Mouse (Mus musculus) kidney, postnatal 0 days (tissue): ENCODE data around the gene Dapk2. TPM values are rescaled to one million over a fixed set of nuclear protein-coding genes. Genes with fewer than 3 reads are reported as not detected.
A peak's percentile ranks its signal among the peaks of the same experiment; 100 is the strongest.

Source experiments
- ATAC-seq: fragments of 200-750 bp; cut with Nextera tagmentation; replicated peaks from 2 replicates; pipeline ENCODE4 v1.8.0; 2017; ENCODE audit warnings: low read depth, moderate number of reproducible peaks, moderate TSS enrichment, moderate library complexity; ENCODE audit not compliant: low FRiP score
- DNase-seq: peaks from one replicate; pipeline ENCODE4 v3.0.0-alpha.2; 2016; ENCODE audit warnings: low spot score
- H3K27ac ChIP-seq: fragments of 300-500 bp; sonication (generic); 2 replicates; pipeline ENCODE4 v1.5.1; 2014; ENCODE audit warnings: mild to moderate bottlenecking
- H3K27me3 ChIP-seq: fragments of 300-500 bp; sonication (generic); 2 replicates; pipeline ENCODE4 v1.6.1; 2014; ENCODE audit warnings: low read length, mixed read lengths; ENCODE audit not compliant: insufficient read depth
- H3K36me3 ChIP-seq: fragments of 300-500 bp; sonication (generic); 2 replicates; pipeline ENCODE4 v1.6.1; 2014; ENCODE audit warnings: low read length, mixed read lengths; ENCODE audit not compliant: insufficient read depth
- H3K4me1 ChIP-seq: fragments of 300-500 bp; sonication (generic); replicated peaks from 2 replicates; pipeline ENCODE4 v1.6.1; 2014; ENCODE audit warnings: antibody characterized with exemption, low read length, mixed read lengths; ENCODE audit not compliant: insufficient read depth
- H3K4me2 ChIP-seq: fragments of 300-500 bp; sonication (generic); 2 replicates; pipeline ENCODE4 v1.6.1; 2014; ENCODE audit warnings: mild to moderate bottlenecking, low read length, moderate library complexity, mixed read lengths
- H3K4me3 ChIP-seq: fragments of 300-500 bp; sonication (generic); replicated peaks from 2 replicates; pipeline ENCODE4 v1.5.1; 2014; ENCODE audit warnings: low read depth, low read length
- H3K9ac ChIP-seq: fragments of 300-500 bp; sonication (generic); 2 replicates; pipeline ENCODE4 v1.6.1; 2014; ENCODE audit warnings: low read depth, low read length
- H3K9me3 ChIP-seq: fragments of 300-500 bp; sonication (generic); replicated peaks from 2 replicates; pipeline ENCODE4 v1.6.1; 2016; ENCODE audit warnings: low read length, inconsistent platforms, mixed read lengths
- CTCF ChIP-seq: IDR thresholded peaks from 2 replicates; pipeline ENCODE4 v1.5.1; 2016; ENCODE audit warnings: antibody characterized with exemption, low read depth, mild to moderate bottlenecking, moderate library complexity
- WGBS: fragments of 180-500 bp; shearing (Covaris S2); extraction: QIAGEN DNeasy Blood & Tissue Kit; methylation state at CpG from one replicate; pipeline ENCODE4 v1.1.7; 2014; 5-methylcytosine and 5-hydroxymethylcytosine counted together
- polyA plus RNA-seq: library from polyadenylated mRNA; unstranded; fragments of >200 nt; fragmentation: Nextera tagmentation; extraction: Ambion mirVana; gene quantifications from 2 replicates; pipeline ENCODE4 v1.2.1, GENCODE M21; 2015

Gene Dapk2
- polyA plus RNA-seq, 1 experiment from 2014 or later, result 8.6 TPM

DNA sequence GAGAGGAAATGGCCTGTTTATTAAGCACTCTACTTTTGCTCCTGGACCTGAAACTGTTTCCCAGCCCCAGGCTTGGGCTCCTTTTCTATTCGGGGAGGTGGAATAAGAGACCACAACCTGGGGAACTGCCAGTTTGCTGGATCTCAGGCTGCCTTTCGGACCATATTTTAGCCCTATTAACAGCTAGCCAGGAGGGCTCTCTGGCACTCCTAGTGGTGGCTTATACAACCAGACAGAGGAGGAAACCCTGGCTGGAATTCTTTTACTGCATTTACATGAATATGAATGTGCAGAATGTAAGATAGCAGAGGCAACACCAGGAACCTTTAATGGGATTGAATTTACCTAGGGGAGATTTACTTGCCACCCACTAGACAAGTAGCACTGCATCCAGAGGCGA is 83.0 kb downstream of the Dapk2 start:
- no peaks in the 10 kb centered on the region for H3K36me3 ChIP-seq
- WGBS, result 55% methylated on average over 3 of the region's 3 CpGs
- peak; percentile 81 for DNase-seq
- H3K4me3 ChIP-seq, result no peak overlapping the region
- TF ChIP-seq CTCF, result peak; percentile 82
- H3K9me3 ChIP-seq, result no peaks in the 10 kb centered on the region
- no peak overlapping the region for H3K27ac ChIP-seq
- H3K27me3 ChIP-seq, result no peaks in the 10 kb centered on the region
- H3K4me2 ChIP-seq, result no peak overlapping the region
- H3K9ac ChIP-seq, result no peak overlapping the region
- ATAC-seq, result no peak
- no peaks in the 10 kb centered on the region; the same call in none of the 2 replicates for H3K4me1 ChIP-seq

DNA sequence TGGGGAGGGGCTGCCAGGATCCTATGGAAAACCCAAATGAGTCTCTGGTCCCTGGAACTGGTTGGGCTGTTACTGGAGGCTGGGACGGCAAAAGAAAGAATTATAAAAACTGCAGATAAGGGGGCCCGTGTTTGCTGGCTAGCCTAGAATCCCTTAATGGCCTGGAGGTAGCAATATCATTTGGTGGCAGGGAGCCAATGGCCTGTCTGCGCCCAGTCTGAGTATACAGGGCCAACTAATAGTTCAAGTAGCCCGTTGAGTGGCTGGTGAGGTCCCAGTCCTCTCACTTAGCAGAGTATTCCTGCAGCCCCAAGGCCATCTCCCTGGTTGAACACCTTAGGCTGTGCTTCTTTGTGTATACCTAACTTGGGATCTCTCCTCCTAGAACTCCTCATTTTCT is 83.7 kb downstream of the Dapk2 start:
- H3K27ac ChIP-seq, result no peak overlapping the region
- no peaks in the 10 kb centered on the region for H3K36me3 ChIP-seq
- H3K9ac ChIP-seq, result no peak overlapping the region
- no peaks in the 10 kb centered on the region; the same call in none of the 2 replicates for H3K4me1 ChIP-seq
- ATAC-seq (no peak), DNase-seq (no peak)
- 77% methylated on average over 4 of the region's 4 CpGs for WGBS
- H3K4me2 ChIP-seq, result no peak overlapping the region
- no peaks in the 10 kb centered on the region for H3K27me3 ChIP-seq
- TF ChIP-seq CTCF, result no peak
- H3K9me3 ChIP-seq, result no peaks in the 10 kb centered on the region
- H3K4me3 ChIP-seq, result no peak overlapping the region

DNA sequence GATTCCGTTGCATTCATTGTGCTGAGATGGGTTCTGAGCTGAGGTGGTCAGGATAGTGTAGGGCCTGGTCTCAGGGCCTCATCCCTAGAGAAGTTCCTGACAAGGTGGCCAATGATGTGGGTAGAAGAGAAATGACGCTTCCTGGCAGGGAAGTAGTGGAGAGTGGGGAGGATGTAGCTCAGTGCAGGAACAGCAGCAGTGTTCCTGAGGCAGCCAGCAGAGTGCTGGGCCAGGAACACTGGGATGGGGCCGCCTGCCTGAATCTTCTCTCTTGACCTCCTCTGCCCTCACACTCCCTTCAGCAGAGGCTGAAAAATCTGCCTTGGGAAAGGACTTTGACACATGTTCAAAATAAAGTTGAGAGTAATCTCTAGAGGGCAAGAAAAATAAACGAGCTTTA is 85.2 kb downstream of the Dapk2 start:
- H3K27me3 ChIP-seq, result no peaks in the 10 kb centered on the region
- ATAC-seq (no peak), DNase-seq (no peak)
- no peak overlapping the region for H3K4me3 ChIP-seq
- no peak overlapping the region for H3K27ac ChIP-seq
- WGBS, result 59% methylated on average over 4 of the region's 4 CpGs
- H3K4me1 ChIP-seq, result no peaks in the 10 kb centered on the region; the same call in none of the 2 replicates
- H3K9ac ChIP-seq, result no peak overlapping the region
- no peaks in the 10 kb centered on the region for H3K36me3 ChIP-seq
- TF ChIP-seq CTCF, result no peak
- H3K9me3 ChIP-seq, result no peaks in the 10 kb centered on the region
- no peak overlapping the region for H3K4me2 ChIP-seq

DNA sequence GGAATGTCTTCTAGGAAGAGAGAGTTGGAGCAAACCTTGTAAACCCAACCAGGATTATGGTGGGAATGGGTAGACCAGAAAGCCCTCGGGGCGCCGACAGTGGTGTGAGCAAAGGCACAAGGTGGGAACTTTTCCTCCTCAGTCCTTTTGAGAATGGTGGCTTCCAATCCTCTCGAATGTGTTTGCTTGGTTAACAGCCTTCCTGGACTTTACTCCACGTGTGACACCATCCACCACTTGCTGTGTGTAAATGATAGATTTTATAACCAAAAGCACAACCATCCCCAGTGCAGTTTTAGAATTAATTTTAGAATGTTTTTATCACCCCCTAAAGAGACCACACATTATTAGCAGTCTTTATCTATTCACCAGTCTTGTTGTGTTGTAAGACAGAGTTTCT is 86.1 kb downstream of the Dapk2 start:
- H3K9me3 ChIP-seq, result no peaks in the 10 kb centered on the region
- no peaks in the 10 kb centered on the region; the same call in none of the 2 replicates for H3K4me1 ChIP-seq
- ATAC-seq (no peak), DNase-seq (no peak)
- H3K4me2 ChIP-seq, result no peak overlapping the region
- H3K36me3 ChIP-seq, result no peaks in the 10 kb centered on the region
- H3K27me3 ChIP-seq, result no peaks in the 10 kb centered on the region
- H3K27ac ChIP-seq, result no peak overlapping the region
- no peak overlapping the region for H3K4me3 ChIP-seq
- no peak for TF ChIP-seq CTCF
- no peak overlapping the region for H3K9ac ChIP-seq
- 89% methylated on average over 5 of the region's 5 CpGs for WGBS

DNA sequence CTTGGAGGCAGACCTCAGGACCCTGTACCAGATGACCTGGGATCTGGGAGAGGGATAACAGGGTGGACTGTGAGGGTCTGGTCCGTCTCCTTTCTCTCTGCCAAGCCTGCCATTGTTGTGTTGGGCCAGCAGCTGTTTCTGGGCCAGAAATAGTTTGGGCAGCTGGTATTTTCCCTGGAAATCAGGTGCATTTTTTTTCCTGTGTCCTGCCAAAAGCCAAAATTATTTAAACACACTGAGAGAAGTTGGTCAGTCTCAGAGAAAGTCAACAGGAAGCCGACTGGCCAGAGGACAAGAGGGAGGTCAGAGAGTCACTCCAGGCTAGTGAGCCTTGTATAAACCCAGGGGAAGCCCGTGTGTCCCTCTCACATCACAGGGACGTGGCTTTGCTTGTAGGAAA is 87.7 kb downstream of the Dapk2 start:
- no peak for ATAC-seq
- WGBS, result 31% methylated on average over 4 of the region's 4 CpGs
- no peak overlapping the region for H3K27ac ChIP-seq

DNA sequence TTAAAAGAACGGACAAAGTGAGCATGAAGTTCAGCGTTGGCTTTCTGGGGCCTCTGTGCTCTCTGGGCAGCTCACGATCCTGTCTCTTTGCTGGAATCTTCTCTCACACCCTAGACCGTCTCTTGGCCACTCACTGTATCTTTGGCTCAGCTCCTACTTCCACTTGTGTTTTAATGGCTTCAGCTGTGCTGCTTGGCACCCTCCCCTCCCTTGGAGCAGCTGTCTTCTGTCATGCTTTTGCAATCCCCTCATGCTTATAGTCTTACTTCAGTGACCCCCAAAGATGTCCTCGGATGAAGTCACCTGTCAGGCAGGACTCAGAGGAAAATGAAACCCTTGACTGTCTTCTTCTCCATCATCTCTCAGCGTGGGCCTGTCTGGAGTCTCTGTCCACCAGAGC is 91.3 kb downstream of the Dapk2 start:
- H3K4me2 ChIP-seq, result no peak overlapping the region
- no peak overlapping the region for H3K4me3 ChIP-seq
- H3K36me3 ChIP-seq, result no peaks in the 10 kb centered on the region
- TF ChIP-seq CTCF, result no peak
- no peaks in the 10 kb centered on the region; the same call in none of the 2 replicates for H3K4me1 ChIP-seq
- no peaks in the 10 kb centered on the region for H3K9me3 ChIP-seq
- no peak for ATAC-seq
- H3K27me3 ChIP-seq, result no peaks in the 10 kb centered on the region
- H3K9ac ChIP-seq, result no peak overlapping the region
- WGBS, result 61% methylated on average over 6 of the region's 6 CpGs
- H3K27ac ChIP-seq, result no peak overlapping the region
- DNase-seq, result peak; percentile 50

More for the DNA sequence above, 87.7 kb downstream of the Dapk2 start:
- no peaks in the 10 kb centered on the region for H3K9me3 ChIP-seq
- no peak overlapping the region for H3K4me2 ChIP-seq
- no peak overlapping the region for H3K9ac ChIP-seq
- peak; percentile 48 for DNase-seq
- no peaks in the 10 kb centered on the region; the same call in 1 of the 2 replicates for H3K4me1 ChIP-seq
- no peak overlapping the region for H3K4me3 ChIP-seq
- no peak for TF ChIP-seq CTCF
- H3K27me3 ChIP-seq, result no peaks in the 10 kb centered on the region
- H3K36me3 ChIP-seq, result no peaks in the 10 kb centered on the region

DNA sequence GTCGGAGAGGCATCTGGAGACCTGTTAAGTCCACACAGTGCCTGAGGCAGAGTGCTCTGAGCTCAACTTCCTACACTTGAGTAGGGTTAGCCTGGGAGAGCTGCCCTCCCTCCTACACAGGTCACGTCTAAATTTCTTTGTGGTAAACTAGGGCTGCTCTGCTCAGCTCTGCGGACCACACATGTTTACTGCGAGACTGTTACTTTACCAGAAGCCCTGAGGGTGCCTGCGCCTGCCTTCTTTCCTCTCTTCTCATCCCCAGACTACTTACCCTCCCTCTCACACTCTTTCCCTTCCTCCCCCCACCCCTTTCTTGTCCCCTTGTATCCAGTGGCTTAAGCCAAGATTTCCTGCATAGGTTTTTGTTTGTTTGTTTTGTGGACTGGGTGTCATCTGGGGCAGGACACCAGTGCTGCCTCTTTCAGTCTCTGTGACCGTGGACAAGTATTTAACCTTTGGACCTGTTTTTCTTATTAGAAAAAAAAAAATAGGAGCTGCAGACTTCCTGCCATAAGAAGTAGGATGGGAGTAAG is 93.2 kb downstream of the Dapk2 start:
- no peaks in the 10 kb centered on the region for H3K9me3 ChIP-seq
- no peaks in the 10 kb centered on the region for H3K27me3 ChIP-seq
- no peak overlapping the region for H3K4me2 ChIP-seq
- TF ChIP-seq CTCF, result no peak
- 11% methylated on average over 6 of the region's 6 CpGs for WGBS
- ATAC-seq (peak; percentile 65; the same call in 1 of the 2 replicates), DNase-seq (peak; percentile 81)
- peak overlapping the region; percentile 6; the same call in 1 of the 2 replicates for H3K27ac ChIP-seq
- H3K9ac ChIP-seq, result no peak overlapping the region
- H3K4me3 ChIP-seq, result no peak overlapping the region
- no peaks in the 10 kb centered on the region; the same call in 1 of the 2 replicates for H3K4me1 ChIP-seq
- no peaks in the 10 kb centered on the region for H3K36me3 ChIP-seq
